Mouse (Mus musculus) left cerebral cortex, postnatal 25 days (tissue): ENCODE data around the gene Rimklb. TPM values are rescaled to one million over a fixed set of nuclear protein-coding genes. Genes with fewer than 3 reads are reported as not detected.
"Not testable (repeated sequence)": the region's sequence is repeated elsewhere in the genome, so short reads cannot be mapped to it uniquely, and the experiment has no call there.

ENCODE experiments used
- DNase-seq, 2 experiments: peaks; one replicate each; pipeline ENCODE4 v3.0.0; 2022; ENCODE audit warnings: low spot score in 2 of 2, mixed read lengths in 1 of 2
- intact Hi-C: fragments of 180-260 bp; cut with DNase I; formaldehyde crosslinking; loops from one replicate; pipeline ENCODE4 v1.15.1; 2025
- total RNA-seq, 2 experiments: library from RNA; stranded (reverse); gene quantifications; 2 replicates each; pipeline ENCODE4 v1.2.3; 2021

Gene Rimklb
- total RNA-seq, 2 experiments from 2014 or later, result 84.1 to 91.8 TPM

DNA sequence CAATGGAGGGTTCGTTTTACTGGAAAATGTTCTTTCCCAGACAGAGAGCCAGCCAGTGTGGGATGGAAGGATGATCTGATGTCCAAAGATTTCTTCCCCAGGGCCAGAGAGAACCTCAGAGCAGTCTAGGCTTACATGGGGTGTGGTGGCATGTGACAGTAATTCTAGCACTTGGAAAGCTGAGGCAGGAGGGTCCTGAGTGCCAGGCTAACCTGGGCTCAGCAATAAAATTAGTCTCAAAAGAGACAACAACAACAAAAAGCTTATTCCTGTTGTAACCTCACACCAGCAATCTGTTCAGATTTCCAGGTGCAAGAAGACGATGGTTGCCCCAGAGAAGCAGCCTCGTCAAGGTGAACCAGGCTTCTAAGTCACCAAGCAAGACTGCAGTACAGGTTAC is 7.0 kb upstream of the Rimklb start, which contains the start of gene Mfap5:
Gene Mfap5 (plus strand): TSS at position 301 of the 400 bp plus-strand sequence.
- intact Hi-C loops, result no loop called here
- no peak for DNase-seq

DNA sequence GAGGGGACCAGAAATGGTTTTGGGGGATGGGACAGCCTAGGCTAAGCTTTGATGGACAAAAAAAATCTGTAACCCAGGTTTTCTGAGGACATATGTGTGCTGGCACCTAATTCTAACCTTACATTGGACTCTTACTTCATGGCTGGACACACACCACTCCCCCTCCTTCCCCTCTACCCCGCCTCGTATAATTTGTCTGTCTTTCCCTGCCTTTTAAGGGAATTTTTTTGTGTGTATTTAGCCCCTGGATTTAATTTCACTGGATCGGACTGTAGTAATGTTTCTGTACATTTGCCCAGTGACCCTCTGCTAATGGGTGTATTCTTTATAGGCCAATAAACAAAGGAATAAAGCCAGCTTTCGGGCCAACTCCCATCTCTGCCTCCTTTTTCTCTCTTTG is 6.5 kb upstream of the Rimklb start:
- no peak for DNase-seq
- intact Hi-C loops, result no loop called here

DNA sequence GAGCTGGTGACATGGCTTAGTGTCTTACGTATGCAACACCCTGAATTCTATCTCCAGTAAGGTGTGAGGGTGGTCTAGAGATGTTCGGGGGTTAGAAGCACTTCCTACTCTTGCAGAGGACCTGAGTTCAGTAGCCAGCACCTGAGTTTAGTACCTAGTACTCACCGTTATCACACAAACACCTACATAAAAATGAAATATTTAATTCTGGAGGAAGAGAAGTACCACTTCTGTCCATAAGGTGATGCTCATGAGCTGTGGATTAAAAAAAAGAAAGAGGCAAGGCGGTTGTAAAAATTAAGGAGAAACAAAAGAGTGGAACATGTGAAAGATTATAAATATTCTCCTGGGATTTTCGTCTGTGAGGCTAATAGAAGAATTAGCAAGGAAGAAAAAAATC is 2.1 kb downstream of the Rimklb start:
- DNase-seq, result peak; percentile 26 to 34

DNA sequence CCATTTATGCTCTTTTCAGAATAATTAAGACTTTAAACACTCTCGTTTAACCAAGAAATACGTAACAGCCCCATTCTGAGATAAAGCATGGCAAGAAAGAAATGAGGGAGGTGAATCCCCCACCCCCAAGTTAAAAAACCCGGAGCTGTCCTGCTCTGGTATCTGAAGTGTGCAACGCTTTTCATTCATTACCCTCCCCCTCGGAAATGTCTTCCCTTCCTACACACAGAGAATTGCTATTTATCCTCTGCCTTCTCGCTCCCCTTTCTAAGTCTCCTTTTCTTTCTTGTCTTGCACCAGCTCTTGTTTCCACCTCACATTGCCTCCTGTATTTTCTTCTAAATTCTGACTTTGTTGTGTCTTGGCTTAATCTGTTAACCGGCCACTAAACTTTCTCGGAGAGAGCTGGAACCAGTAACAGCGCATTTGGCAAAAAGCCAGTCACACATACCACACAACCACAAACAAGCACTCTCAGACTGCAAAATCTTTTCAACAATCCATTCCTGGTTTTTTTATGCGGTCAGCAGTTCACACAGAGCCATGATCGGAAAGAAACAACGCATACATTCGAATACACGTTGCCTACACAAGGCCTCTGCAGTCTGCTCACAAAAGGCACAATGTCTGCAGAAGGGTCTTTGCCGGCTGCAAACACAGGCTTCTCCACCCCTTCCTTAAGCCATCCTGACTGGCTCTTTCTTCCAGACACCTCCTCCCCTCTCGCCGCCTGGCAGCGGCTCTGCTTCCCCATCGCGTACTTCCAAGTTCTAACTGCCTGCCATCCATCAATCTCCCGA is 3.3 kb downstream of the Rimklb start:
- intact Hi-C loops, result loop anchor here (5.0 kb wide), 2 partner anchors 67 to 93 kb away; no protein-coding TSS in a partner anchor
- peak; percentile 16 to 25 for DNase-seq

More for the DNA sequence above, 2.1 kb downstream of the Rimklb start:
- intact Hi-C loops, result loop anchor here (5.0 kb wide), 2 partner anchors 66 to 94 kb away; no protein-coding TSS in a partner anchor

DNA sequence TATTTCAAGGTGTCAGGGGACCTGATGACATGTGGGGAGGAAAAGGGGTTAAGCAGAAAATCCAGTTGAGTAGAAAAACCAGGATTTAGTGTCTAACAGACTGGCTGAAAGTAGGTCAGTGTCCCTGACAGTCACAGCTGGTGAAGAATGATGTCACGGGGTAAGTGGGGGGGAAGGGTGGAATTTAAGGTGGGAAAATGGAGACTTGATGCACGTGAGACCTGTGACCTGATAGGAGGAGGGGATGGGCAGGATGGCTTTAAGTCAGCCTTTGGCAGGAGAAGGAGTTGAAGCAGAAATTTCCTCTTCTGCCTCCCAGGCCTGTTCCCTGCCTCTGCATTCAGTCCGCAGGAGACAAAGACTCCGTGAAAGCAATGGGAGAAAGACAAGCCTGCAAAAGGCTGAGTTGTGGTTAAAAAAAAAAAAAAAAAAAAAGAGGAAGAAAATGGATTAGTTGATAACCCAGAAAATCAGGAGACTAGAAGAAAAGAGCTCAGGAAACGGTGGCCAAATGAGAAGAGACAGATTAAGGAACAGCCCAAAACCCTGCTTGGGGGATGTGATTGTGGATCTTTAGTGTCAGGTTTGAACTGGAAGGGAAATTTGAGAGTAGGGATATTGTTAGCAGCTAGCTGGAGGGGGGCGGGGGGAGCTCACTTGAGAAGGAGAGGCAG is 4.6 kb downstream of the Rimklb start:
- intact Hi-C loops, result no loop called here
- DNase-seq, result no peak

DNA sequence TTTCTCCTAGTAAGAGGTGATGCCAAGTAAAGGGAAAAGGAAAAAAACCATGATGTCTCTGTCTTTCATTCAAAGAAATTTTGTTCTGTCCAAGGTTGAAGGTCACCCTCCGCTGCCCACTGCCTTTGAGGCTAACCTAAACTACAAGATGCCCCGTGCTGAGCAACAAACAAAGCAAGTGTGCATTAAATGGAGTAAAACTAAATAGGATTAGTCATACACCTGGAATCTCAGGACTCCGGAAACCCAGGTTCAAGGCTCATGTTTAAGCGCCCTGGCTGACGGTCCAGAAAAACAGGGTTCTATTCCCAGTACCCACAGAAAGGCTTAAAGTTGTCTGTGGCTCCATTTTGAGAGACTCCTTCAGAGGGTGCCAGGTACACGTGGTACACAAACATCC is 6.1 kb downstream of the Rimklb start:
- no peak for DNase-seq
- intact Hi-C loops, result no loop called here

DNA sequence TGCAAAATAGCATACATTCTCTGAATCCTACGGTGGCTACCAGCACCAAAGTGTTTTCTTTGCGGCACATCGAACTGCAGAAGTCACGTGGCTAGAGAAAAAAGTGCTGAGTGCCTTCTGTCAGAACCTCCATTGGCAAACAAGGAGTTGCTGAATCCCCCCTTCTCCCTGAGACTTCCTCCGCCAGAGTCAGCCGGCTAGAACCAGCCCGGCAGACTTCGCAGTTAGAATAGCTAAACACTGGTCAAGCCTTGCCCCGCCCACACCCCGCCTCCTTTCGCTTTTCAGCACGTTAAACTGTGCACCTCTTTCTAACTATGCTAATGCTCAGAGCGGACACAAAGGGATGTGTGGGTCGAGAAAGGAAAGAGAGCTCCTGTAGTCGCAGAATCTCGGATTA is 7.0 kb downstream of the Rimklb start:
- peak; percentile 40 to 49 for DNase-seq
- intact Hi-C loops, result no loop called here

DNA sequence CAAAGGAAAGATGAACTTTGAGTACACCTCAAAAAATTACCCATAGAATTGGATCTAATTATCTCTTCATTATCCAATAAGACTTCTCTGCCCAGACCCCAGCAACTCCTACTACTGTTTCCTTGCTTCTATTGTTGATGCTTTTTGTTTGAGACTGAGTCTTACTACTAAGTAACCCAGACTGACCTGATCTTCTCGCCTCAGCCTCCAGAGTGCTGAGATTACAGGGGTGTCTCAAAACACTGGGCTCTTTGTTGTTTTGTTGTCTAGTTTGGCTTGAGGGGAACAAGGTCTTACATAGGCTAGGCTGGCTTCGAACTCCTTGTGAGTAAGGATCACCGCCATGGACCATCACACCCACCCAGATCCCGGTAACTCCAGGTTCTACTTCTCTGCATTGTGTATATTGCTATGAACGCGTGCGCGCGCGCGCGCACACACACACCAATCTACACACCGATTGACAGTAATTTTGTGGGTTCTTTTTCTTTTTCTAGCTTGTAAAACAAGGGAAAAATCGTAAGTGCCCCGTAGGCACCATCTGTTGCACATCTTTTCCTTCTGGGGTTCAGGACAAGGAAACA is 7.5 kb downstream of the Rimklb start:
- DNase-seq, result no peak
- intact Hi-C loops, result no loop called here

DNA sequence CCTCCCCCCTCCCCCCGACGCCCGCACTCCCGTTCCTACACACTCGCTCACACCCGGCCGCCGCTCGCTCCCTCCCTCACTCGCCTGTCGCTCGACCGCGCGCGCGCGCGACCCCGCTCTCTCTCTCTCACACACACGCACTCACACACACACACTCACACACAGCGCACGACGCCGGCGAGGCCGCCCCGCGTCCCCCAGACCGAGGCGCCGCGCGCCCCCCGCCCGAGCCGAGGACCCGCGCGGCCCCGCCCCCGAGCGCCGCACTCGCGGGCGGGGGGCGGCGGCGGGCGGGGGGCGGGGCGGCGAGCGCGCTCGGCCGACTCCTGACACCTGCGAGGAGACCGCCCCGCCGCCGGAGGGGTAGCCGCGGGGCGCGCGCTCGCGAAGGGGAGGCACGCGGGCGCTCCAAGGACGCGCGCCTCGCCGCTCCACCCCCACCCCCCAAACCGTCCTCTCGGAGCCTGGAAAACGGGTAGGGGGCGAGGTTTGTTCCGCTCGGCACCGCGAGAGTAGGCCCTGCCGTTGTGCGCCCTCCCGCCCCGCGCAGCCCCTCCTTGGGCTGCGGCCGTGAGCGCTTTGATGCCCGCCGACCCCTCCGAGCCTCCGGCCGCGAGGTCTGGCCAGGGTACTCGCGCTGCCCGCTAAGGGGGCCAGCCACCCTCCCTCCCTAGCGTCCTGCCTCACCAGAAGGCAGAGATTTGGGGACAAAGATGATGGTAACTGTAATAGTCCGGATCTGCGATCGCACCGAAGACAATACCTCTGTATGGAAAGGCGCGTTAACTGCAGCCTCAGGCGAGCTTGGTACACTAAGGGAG is 12.1 kb downstream of the Rimklb start:
- intact Hi-C loops, result no loop called here
- DNase-seq, result peak; percentile 43 to 45

DNA sequence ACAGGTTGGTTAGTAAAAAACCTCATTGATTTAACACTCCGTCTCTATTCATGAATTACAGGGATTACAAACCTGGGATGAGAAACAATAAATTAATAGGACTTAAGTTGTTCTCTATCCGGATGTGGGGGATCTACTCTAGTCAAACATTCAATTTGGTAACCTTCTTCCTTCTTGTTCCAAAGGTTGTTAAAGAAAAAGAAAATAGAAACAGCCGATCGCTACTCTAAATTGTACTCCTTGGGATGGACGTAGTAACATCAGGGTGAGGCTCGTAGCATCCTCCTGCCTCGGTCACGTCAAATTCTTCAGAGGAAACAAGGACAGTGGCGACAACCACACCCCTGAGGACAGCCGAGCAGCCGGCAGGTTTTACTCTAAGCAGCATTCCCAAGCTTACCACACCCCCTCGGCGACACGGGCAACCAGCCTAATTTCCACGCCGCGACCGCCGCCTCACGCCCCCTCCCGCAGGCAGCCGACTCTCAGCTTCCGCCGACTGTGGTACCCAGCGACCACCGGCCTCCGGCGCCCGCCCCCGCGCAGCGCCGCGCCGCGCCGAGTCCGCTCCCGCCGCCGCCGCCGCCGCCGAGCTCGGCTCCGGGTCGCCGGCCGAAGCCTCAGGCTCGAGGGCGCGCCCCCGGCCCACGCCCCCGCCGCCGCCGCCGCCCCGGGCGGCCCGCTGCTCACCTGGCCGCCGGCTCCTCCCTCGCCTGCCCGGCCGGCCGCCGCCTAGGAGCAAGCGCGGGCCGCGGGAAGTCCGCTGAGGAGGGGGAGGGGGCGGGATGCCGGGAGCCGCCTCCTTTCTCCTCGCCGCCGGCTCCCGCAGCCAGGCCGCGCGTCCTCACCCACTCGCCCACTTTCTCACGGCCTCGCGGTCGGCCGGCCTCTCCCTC is 12.9 kb downstream of the Rimklb start:
- intact Hi-C loops, result no loop called here
- peak; percentile 20 to 46 for DNase-seq

DNA sequence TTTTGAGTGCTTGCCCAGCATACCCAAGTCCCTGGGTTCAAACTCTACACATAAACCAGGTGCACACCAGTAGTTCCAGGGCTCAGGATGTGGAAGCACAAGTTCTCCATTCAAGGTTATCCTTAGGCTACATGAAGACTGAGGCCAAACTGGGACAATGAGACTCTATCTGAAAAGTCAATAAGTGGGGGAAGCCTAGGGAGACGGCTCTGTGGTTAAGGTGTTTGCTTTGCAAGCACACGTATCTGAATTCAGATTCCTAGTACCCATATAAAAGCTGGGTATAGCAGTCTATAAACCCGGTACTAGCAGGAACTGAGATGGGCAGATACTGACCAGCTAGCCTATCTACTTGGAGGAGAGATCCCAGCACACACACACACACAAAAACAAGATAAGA is 20.5 kb downstream of the Rimklb start:
- no peak for DNase-seq
- intact Hi-C loops, result no loop called here

DNA sequence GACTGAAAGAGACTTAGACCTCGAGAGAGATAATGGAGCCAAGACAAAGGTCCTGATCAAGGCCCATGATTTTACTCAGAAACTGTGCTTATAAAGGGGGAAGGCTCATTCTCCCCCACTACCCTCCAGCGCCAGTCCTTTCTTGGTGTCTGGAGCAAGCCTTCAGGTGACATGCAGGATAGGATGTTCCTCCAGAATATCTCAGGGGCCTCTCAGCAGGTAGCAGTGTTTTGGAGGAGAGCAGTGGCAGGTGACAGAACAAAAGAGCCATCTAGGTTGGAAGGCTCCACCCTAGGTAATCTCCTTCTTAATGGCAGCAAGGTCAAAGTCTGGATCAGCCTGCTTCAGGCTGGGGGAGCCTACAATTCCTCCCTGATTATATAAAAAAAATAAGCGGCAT is 27.1 kb downstream of the Rimklb start:
- intact Hi-C loops, DNase-seq: not testable (repeated sequence)

DNA sequence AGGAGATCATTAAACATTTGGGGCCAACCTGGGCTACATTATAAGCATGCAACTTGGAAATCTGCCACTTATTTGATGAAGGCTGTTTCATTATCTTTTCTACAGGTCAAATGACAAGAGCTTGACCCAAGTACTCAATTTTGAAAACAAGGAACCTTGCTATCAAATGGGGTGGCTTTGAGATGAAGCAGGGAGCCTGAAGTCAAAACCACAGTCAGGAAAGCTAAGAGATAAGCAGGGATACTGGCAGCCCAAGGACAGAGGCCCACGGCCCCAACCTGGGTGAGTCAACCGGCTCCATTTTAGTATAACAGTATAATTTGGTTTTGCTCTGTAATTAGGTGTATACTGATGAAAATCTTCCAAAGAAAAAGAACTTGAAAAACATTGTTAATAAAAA is 28.3 kb downstream of the Rimklb start:
- DNase-seq, result no peak
- intact Hi-C loops, result no loop called here

DNA sequence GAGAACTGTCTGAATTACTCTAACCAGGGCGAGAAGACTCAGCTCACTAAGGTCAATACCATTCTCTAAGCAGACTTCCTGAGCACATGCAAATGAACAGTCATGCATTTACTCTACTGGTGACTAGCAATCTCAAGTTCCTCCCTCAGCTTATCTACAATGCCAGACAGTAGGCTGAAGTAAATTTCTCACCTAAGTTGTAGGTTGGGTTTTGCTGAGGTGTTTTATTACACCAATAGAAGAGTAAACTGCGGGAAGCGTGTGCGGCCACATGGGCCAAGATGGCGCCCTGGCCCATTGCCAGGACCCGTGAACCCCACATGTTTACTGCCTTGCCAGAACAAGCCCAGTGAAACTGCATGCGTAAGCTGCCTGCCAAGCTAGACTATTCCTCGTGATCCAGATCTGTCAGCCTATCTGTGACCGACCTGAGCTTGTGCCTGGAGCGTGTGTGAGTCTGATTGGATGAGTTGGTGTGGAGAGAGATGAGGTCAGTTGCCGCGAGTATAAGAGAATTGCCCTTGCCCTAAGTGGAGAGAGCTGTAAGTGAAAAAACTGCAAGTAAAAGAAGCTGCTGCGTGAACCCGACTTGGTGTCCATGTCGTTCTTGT is 29.4 kb downstream of the Rimklb start:
- no peak for DNase-seq
- intact Hi-C loops, result no loop called here

DNA sequence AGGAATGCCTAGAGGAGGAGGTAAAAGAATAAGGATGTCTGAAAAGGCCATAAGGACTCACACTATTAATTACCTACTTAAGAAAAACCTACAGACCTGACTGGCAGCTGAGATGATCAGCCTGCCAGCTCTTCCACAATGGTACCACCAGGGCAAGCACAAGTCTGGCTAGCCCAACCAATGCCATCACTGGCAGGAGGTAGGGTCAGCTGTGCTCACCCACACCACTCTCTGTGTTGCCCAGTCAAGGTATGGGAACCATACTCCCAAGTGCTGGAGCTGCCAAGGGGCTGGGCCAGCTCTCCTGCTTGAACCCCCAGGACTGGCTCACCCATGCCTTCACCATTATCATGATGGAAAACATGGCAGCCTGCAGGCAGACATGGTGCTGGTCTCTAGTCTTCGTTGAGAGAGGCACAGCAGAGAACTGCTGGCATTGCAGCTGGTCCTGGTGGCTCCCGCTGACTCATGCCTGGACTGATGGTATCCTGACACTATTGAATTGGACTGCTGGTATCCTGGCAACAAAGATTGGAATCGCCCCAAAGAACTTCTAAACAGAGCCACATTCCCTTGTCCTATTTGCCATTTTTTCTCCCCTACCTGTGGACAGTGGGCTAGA is 32.4 kb downstream of the Rimklb start:
- intact Hi-C loops, result no loop called here
- no peak for DNase-seq

DNA sequence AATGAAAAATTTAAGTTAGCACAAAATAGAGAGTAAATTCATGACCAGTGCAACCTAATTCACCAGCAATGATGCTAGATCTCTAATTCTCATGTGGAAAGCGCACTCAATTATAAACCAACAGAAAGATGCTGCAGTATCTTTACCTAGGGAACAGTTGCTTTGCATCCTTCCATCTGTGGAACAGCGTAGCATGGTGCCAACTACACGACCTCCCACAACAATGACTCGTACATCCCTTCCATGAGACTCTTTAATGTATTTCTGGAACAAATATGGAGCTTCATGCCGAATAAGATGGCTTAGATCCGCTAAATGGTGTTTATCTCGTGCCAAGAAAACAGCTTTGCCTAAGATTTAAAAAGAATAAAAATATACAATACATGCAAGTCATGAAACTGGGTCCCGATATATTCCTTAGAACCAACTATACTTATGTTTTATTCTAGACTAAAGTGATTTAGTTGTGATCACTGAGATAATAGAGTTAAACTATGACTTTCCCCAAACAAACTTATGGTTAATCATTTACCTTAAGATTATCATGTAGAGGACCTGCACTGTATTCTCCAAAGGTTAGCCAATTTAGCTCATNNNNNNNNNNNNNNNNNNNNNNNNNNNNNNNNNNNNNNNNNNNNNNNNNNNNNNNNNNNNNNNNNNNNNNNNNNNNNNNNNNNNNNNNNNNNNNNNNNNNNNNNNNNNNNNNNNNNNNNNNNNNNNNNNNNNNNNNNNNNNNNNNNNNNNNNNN is 39.4 kb downstream of the Rimklb start:
- intact Hi-C loops, result no loop called here

DNA sequence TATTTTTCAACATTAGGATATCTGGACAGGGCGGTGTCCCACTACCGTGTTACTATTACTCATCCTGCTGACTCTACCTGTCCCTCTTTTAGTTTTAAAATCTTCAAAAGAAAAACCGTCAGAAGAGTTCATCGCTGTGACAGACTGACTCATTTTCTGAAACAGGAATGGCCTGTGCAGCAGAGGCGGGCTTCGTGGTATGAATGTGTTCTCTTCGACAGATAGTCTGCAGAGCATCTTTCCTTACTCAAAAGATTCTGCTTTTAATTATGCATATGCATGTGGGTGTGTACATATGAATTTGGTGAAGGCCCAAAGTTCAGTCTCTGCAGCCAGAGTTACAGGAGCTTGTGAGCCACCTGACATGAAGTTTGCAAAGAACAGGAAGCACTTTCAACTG is 50.7 kb downstream of the Rimklb start:
- peak in 1 of 2 experiments; percentile 23 for DNase-seq
- intact Hi-C loops, result no loop called here

More for the DNA sequence above, 39.4 kb downstream of the Rimklb start:
- peak; percentile 11 to 63 for DNase-seq
